Mouse (Mus musculus) midbrain, embryonic 14.5 days (tissue): ENCODE results near the gene U2surp. TPM values are rescaled to one million over a fixed set of nuclear protein-coding genes. Genes with fewer than 3 reads are reported as not detected.
"Not testable (repeated sequence)": the region's sequence is repeated elsewhere in the genome, so short reads cannot be mapped to it uniquely, and the experiment has no call there.

ENCODE experiments used
- ATAC-seq: fragments of 200-750 bp; cut with Nextera tagmentation; 2 replicates; pipeline ENCODE4 v1.8.0; 2017; ENCODE audit warnings: moderate number of reproducible peaks, moderate library complexity; ENCODE audit not compliant: low FRiP score, low TSS enrichment
- DNase-seq: peaks from one replicate; pipeline ENCODE4 v3.0.0-alpha.2; 2015
- H3K27ac ChIP-seq: fragments of 300-500 bp; sonication (generic); replicated peaks from 2 replicates; pipeline ENCODE4 v1.5.1; 2014; ENCODE audit warnings: mild to moderate bottlenecking, low read depth, low read length, moderate library complexity
- H3K27me3 ChIP-seq: fragments of 300-500 bp; sonication (generic); 2 replicates; pipeline ENCODE4 v1.6.1; 2014; ENCODE audit warnings: low read length, control low read depth, mixed read lengths; ENCODE audit not compliant: control insufficient read depth, insufficient read depth
- H3K36me3 ChIP-seq: fragments of 300-500 bp; sonication (generic); 2 replicates; pipeline ENCODE4 v1.6.1; 2014; ENCODE audit warnings: low read length, control low read depth; ENCODE audit not compliant: control insufficient read depth, insufficient read depth
- H3K4me1 ChIP-seq: fragments of 300-500 bp; sonication (generic); 2 replicates; pipeline ENCODE4 v1.6.1; 2014; ENCODE audit warnings: mild to moderate bottlenecking, antibody characterized with exemption, low read length, control low read depth; ENCODE audit not compliant: control insufficient read depth, insufficient read depth
- H3K4me2 ChIP-seq: fragments of 300-500 bp; sonication (generic); 2 replicates; pipeline ENCODE4 v1.6.1; 2014; ENCODE audit warnings: mild to moderate bottlenecking, low read length, moderate library complexity
- H3K4me3 ChIP-seq: fragments of 300-500 bp; sonication (generic); replicated peaks from 2 replicates; pipeline ENCODE4 v1.5.1; 2014; ENCODE audit warnings: low read depth, low read length
- H3K9ac ChIP-seq: fragments of 300-500 bp; sonication (generic); replicated peaks from 2 replicates; pipeline ENCODE4 v1.6.1; 2014; ENCODE audit warnings: mild to moderate bottlenecking, low read length, moderate library complexity
- H3K9me3 ChIP-seq: fragments of 300-500 bp; sonication (generic); 2 replicates; pipeline ENCODE4 v1.6.1; 2016; ENCODE audit warnings: low read length, control low read depth, mixed read lengths; ENCODE audit not compliant: control insufficient read depth
- WGBS: fragments of 180-500 bp; shearing (Covaris S2); extraction: QIAGEN DNeasy Blood & Tissue Kit; methylation state at CpG from one replicate; pipeline ENCODE4 v1.1.7; 2014; 5-methylcytosine and 5-hydroxymethylcytosine counted together
- polyA plus RNA-seq: library from polyadenylated mRNA; unstranded; fragments of >200 nt; fragmentation: Nextera tagmentation; extraction: Ambion mirVana; gene quantifications from 2 replicates; pipeline ENCODE4 v1.2.1, GENCODE M21; 2014

Gene U2surp
- polyA plus RNA-seq, 1 experiment from 2014 or later: 137 TPM

- ATAC-seq (no peak), DNase-seq (no peak)
- H3K27me3 ChIP-seq: no peaks in the 10 kb centered on the region
- no peaks in the 10 kb centered on the region for H3K4me1 ChIP-seq
- H3K9ac ChIP-seq: no peak overlapping the region
- H3K27ac ChIP-seq: no peak overlapping the region
- H3K4me2 ChIP-seq: no peak overlapping the region
- H3K36me3 ChIP-seq: peaks cover 8% of the 10 kb centered on the region; the same call in 1 of the 2 replicates
- H3K9me3 ChIP-seq: no peaks in the 10 kb centered on the region
- no peak overlapping the region for H3K4me3 ChIP-seq
These were observed 11.9 kb downstream of the U2surp start for GRCm38 (mm10) chr9:95499848-95500247.

- H3K4me3 ChIP-seq: no peak overlapping the region
- H3K4me1 ChIP-seq: no peaks in the 10 kb centered on the region
- no peak for ATAC-seq
- no peak overlapping the region for H3K9ac ChIP-seq
- no peak overlapping the region for H3K4me2 ChIP-seq
- H3K9me3 ChIP-seq: no peaks in the 10 kb centered on the region
- 93% methylated on average over 1 of the region's 1 CpGs for WGBS
- DNase-seq: no peak
- peaks cover 29% of the 10 kb centered on the region for H3K36me3 ChIP-seq
- H3K27ac ChIP-seq: no peak overlapping the region
- no peaks in the 10 kb centered on the region for H3K27me3 ChIP-seq
These were observed 16.8 kb downstream of the U2surp start for GRCm38 (mm10) chr9:95495038-95495437.

- DNase-seq (peak; percentile 46), ATAC-seq (no peak)
- Histone ChIP-seq H3K9me3 (no peaks in the 10 kb centered on the region), H3K9ac (no peak overlapping the region), H3K36me3 (peaks cover 41% of the 10 kb centered on the region), H3K27me3 (no peaks in the 10 kb centered on the region), H3K4me3 (no peak overlapping the region), H3K27ac (no peak overlapping the region), H3K4me1 (no peaks in the 10 kb centered on the region), H3K4me2 (no peak overlapping the region)
- 91% methylated on average over 3 of the region's 3 CpGs for WGBS
These were observed 18.4 kb downstream of the U2surp start for GRCm38 (mm10) chr9:95493393-95493792.

GRCm38 (mm10) chr9:95490003-95490402 is 21.8 kb downstream of the U2surp start:
- Histone ChIP-seq H3K27me3 (no peaks in the 10 kb centered on the region), H3K36me3 (peaks cover 46% of the 10 kb centered on the region), H3K27ac (no peak overlapping the region), H3K4me3 (no peak overlapping the region), H3K4me1 (no peaks in the 10 kb centered on the region), H3K9me3 (no peaks in the 10 kb centered on the region), H3K9ac (no peak overlapping the region), H3K4me2 (no peak overlapping the region)
- no peak for ATAC-seq
- 93% methylated on average over 3 of the region's 3 CpGs for WGBS
- no peak for DNase-seq

- Histone ChIP-seq H3K27ac (no peak overlapping the region), H3K4me2 (no peak overlapping the region), H3K4me3 (no peak overlapping the region), H3K36me3 (peaks cover 53% of the 10 kb centered on the region), H3K9ac (no peak overlapping the region), H3K27me3 (no peaks in the 10 kb centered on the region), H3K4me1 (no peaks in the 10 kb centered on the region), H3K9me3 (no peaks in the 10 kb centered on the region)
- no peak for ATAC-seq
- no peak for DNase-seq
These were observed 22.9 kb downstream of the U2surp start for GRCm38 (mm10) chr9:95488861-95489260.

GRCm38 (mm10) chr9:95479981-95480380 is 31.8 kb downstream of the U2surp start:
- peaks cover 74% of the 10 kb centered on the region for H3K36me3 ChIP-seq

GRCm38 (mm10) chr9:95478443-95478842 is 33.4 kb downstream of the U2surp start:
- H3K36me3 ChIP-seq: peaks cover 74% of the 10 kb centered on the region
- no peaks in the 10 kb centered on the region for H3K27me3 ChIP-seq
- H3K27ac ChIP-seq: no peak overlapping the region
- no peak overlapping the region for H3K4me3 ChIP-seq
- no peaks in the 10 kb centered on the region for H3K9me3 ChIP-seq
- WGBS: 90% methylated on average over 5 of the region's 5 CpGs
- no peak overlapping the region for H3K9ac ChIP-seq
- H3K4me1 ChIP-seq: no peaks in the 10 kb centered on the region
- H3K4me2 ChIP-seq: no peak overlapping the region
- no peak for ATAC-seq
- no peak for DNase-seq

More at GRCm38 (mm10) chr9:95479981-95480380, 31.8 kb downstream of the U2surp start:
- DNase-seq (no peak), ATAC-seq (no peak)
- no peak overlapping the region for H3K4me2 ChIP-seq
- H3K9me3 ChIP-seq: no peaks in the 10 kb centered on the region
- 94% methylated on average over 3 of the region's 3 CpGs for WGBS
- no peaks in the 10 kb centered on the region for H3K27me3 ChIP-seq
- no peaks in the 10 kb centered on the region for H3K4me1 ChIP-seq
- no peak overlapping the region for H3K4me3 ChIP-seq
- no peak overlapping the region for H3K27ac ChIP-seq
- H3K9ac ChIP-seq: no peak overlapping the region

- DNase-seq: peak; percentile 84
- Histone ChIP-seq H3K36me3 (peaks cover 67% of the 10 kb centered on the region), H3K27ac (no peak overlapping the region), H3K4me2 (no peak overlapping the region), H3K9ac (no peak overlapping the region), H3K4me1 (no peaks in the 10 kb centered on the region), H3K9me3 (no peaks in the 10 kb centered on the region), H3K27me3 (no peaks in the 10 kb centered on the region), H3K4me3 (no peak overlapping the region)
- 96% methylated on average over 1 of the region's 1 CpGs for WGBS
- ATAC-seq: no peak
These were observed 38.9 kb downstream of the U2surp start for GRCm38 (mm10) chr9:95472926-95473325.

GRCm38 (mm10) chr9:95469011-95469576 is 42.7 kb downstream of the U2surp start:
- H3K27me3 ChIP-seq, H3K9ac ChIP-seq, H3K4me3 ChIP-seq, ATAC-seq, H3K27ac ChIP-seq, H3K4me1 ChIP-seq, H3K9me3 ChIP-seq, H3K4me2 ChIP-seq, DNase-seq: not testable (repeated sequence)
- WGBS: 96% methylated on average over 7 of the region's 7 CpGs
- peaks cover 65% of the 10 kb centered on the region for H3K36me3 ChIP-seq
